Mouse (Mus musculus): Measurements from ENCODE around the gene Cdcp2. TPM values are rescaled to one million over a fixed set of nuclear protein-coding genes. Genes with fewer than 3 reads are reported as not detected.

Gene Cdcp2
- polyA plus RNA-seq, 1 experiment from 2014 or later = not detected

GRCm38 (mm10) chr4:107079716-107080115 lies 17.0 kb upstream of the Cdcp2 start:
- ATAC-seq (replicated peaks; ENCODE audit: insufficient number of reproducible peaks, low FRiP score, low TSS enrichment) = no peak
- Histone ChIP-seq H3K4me1 (ENCODE audit: control insufficient read depth, insufficient read depth, low read length) (peaks cover 15% of the 10 kb centered on the region), H3K36me3 (ENCODE audit: control insufficient read depth, insufficient read depth, low read length) (no peaks in the 10 kb centered on the region), H3K4me2 (no peak overlapping the region), H3K9ac (ENCODE audit: low read depth, low read length) (no peak overlapping the region), H3K27me3 (ENCODE audit: control insufficient read depth, insufficient read depth, low read length) (no peaks in the 10 kb centered on the region), H3K4me3 (ENCODE audit: low read depth, low read length) (no peak overlapping the region), H3K9me3 (replicated peaks; ENCODE audit: control insufficient read depth, low read length) (no peaks in the 10 kb centered on the region), H3K27ac (ENCODE audit: low read depth, low read length) (no peak overlapping the region)

DNA sequence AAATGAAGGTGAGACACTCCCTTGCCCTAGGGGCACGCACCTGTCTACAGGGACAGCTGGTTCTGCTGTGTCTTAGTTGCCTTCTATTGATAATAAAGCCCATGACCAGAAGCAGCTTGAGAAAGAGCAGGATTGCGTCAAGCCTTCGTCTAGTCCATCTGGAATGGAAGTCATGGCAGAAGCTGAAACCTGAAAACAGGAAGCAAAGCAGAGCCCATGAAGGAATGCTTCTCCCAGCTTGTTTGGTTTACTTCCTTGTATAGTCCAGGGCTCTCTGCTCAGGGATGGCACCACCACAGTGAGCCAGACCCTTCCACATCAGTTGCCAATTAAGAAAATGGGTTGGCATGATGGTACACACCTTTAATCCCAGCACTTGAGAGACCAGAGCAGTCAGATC lies 14.5 kb upstream of the Cdcp2 start:
- WGBS (ENCODE audit: insufficient replicate concordance) = 81% methylated on average over 3 of the region's 3 CpGs
- H3K4me2 ChIP-seq = no peak overlapping the region

GRCm38 (mm10) chr4:107083126-107083525 lies 13.6 kb upstream of the Cdcp2 start:
- Histone ChIP-seq H3K4me3 (ENCODE audit: low read depth, low read length) (no peak overlapping the region), H3K36me3 (ENCODE audit: control insufficient read depth, insufficient read depth, low read length) (no peaks in the 10 kb centered on the region), H3K9ac (ENCODE audit: low read depth, low read length) (no peak overlapping the region), H3K9me3 (replicated peaks; ENCODE audit: control insufficient read depth, low read length) (no peaks in the 10 kb centered on the region), H3K4me1 (ENCODE audit: control insufficient read depth, insufficient read depth, low read length) (peaks cover 19% of the 10 kb centered on the region), H3K27ac (ENCODE audit: low read depth, low read length) (no peak overlapping the region), H3K4me2 (no peak overlapping the region), H3K27me3 (ENCODE audit: control insufficient read depth, insufficient read depth, low read length) (0 out of 2 replicates have a peak, but pooled peaks cover 3% of the 10 kb centered on the region)
- WGBS (ENCODE audit: insufficient replicate concordance) = 82% methylated on average over 4 of the region's 4 CpGs
- ATAC-seq (replicated peaks; ENCODE audit: insufficient number of reproducible peaks, low FRiP score, low TSS enrichment) = no peak

More for the DNA sequence above, 14.5 kb upstream of the Cdcp2 start:
- H3K27ac ChIP-seq (ENCODE audit: low read depth, low read length) = no peak overlapping the region
- ATAC-seq (replicated peaks; ENCODE audit: insufficient number of reproducible peaks, low FRiP score, low TSS enrichment) = no peak
- H3K27me3 ChIP-seq (ENCODE audit: control insufficient read depth, insufficient read depth, low read length) = 0 out of 2 replicates have a peak, but pooled peaks cover 3% of the 10 kb centered on the region
- H3K4me1 ChIP-seq (ENCODE audit: control insufficient read depth, insufficient read depth, low read length) = peaks cover 19% of the 10 kb centered on the region
- no peak overlapping the region for H3K9ac ChIP-seq (ENCODE audit: low read depth, low read length)
- H3K36me3 ChIP-seq (ENCODE audit: control insufficient read depth, insufficient read depth, low read length) = no peaks in the 10 kb centered on the region
- H3K9me3 ChIP-seq (replicated peaks; ENCODE audit: control insufficient read depth, low read length) = no peaks in the 10 kb centered on the region
- H3K4me3 ChIP-seq (ENCODE audit: low read depth, low read length) = no peak overlapping the region

DNA sequence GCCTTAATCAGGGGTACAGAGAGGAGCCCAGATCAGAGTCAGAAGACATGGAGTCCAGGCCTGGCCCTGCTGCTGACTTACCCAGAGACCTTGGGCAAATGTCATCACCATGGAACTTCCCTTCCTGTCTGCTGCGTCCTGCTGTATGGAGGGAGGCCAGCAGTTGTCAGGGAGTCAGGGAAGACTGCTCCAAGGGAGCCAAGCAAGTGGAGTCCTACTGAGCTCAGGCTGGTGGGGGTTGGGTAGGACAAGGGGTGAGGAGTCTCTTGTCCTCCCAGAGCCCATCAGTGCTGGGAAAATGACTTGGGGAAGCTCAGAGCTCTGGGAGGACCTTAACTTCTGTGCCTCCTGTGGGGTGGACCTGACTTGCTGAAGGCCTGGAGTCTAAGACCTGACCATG lies 12.3 kb upstream of the Cdcp2 start:
- Histone ChIP-seq H3K9ac (ENCODE audit: low read depth, low read length) (no peak overlapping the region), H3K27me3 (ENCODE audit: control insufficient read depth, insufficient read depth, low read length) (0 out of 2 replicates have a peak, but pooled peaks cover 3% of the 10 kb centered on the region), H3K27ac (ENCODE audit: low read depth, low read length) (peak overlapping the region; percentile 18; the same call in 1 of the 2 replicates), H3K4me3 (ENCODE audit: low read depth, low read length) (no peak overlapping the region), H3K9me3 (replicated peaks; ENCODE audit: control insufficient read depth, low read length) (no peaks in the 10 kb centered on the region), H3K4me1 (ENCODE audit: control insufficient read depth, insufficient read depth, low read length) (peaks cover 19% of the 10 kb centered on the region), H3K36me3 (ENCODE audit: control insufficient read depth, insufficient read depth, low read length) (no peaks in the 10 kb centered on the region), H3K4me2 (peak overlapping the region; percentile 12; the same call in 1 of the 2 replicates)
- ATAC-seq (replicated peaks; ENCODE audit: insufficient number of reproducible peaks, low FRiP score, low TSS enrichment) = no peak
- 0% methylated on average over 1 of the region's 1 CpGs for WGBS (ENCODE audit: insufficient replicate concordance)

GRCm38 (mm10) chr4:107084858-107085257 lies 11.8 kb upstream of the Cdcp2 start:
- H3K9ac ChIP-seq (ENCODE audit: low read depth, low read length) = no peak overlapping the region

GRCm38 (mm10) chr4:107091696-107092095 lies 5.0 kb upstream of the Cdcp2 start:
- no peak for ATAC-seq (replicated peaks; ENCODE audit: insufficient number of reproducible peaks, low FRiP score, low TSS enrichment)
- H3K27me3 ChIP-seq (ENCODE audit: control insufficient read depth, insufficient read depth, low read length) = no peaks in the 10 kb centered on the region
- no peak overlapping the region for H3K27ac ChIP-seq (ENCODE audit: low read depth, low read length)
- H3K4me2 ChIP-seq = no peak overlapping the region
- no peak overlapping the region for H3K4me3 ChIP-seq (ENCODE audit: low read depth, low read length)
- 80% methylated on average over 14 of the region's 14 CpGs for WGBS (ENCODE audit: insufficient replicate concordance)
- H3K9ac ChIP-seq (ENCODE audit: low read depth, low read length) = no peak overlapping the region
- 0 out of 2 replicates have a peak, but pooled peaks cover 6% of the 10 kb centered on the region for H3K4me1 ChIP-seq (ENCODE audit: control insufficient read depth, insufficient read depth, low read length)
- H3K9me3 ChIP-seq (replicated peaks; ENCODE audit: control insufficient read depth, low read length) = no peaks in the 10 kb centered on the region
- H3K36me3 ChIP-seq (ENCODE audit: control insufficient read depth, insufficient read depth, low read length) = no peaks in the 10 kb centered on the region

More at GRCm38 (mm10) chr4:107084858-107085257, 11.8 kb upstream of the Cdcp2 start:
- 23% methylated on average over 6 of the region's 6 CpGs for WGBS (ENCODE audit: insufficient replicate concordance)
- 0 out of 2 replicates have a peak, but pooled peaks cover 3% of the 10 kb centered on the region for H3K27me3 ChIP-seq (ENCODE audit: control insufficient read depth, insufficient read depth, low read length)
- H3K36me3 ChIP-seq (ENCODE audit: control insufficient read depth, insufficient read depth, low read length) = no peaks in the 10 kb centered on the region
- peak overlapping the region; percentile 23; the same call in 1 of the 2 replicates for H3K4me2 ChIP-seq
- peaks cover 19% of the 10 kb centered on the region for H3K4me1 ChIP-seq (ENCODE audit: control insufficient read depth, insufficient read depth, low read length)
- H3K4me3 ChIP-seq (ENCODE audit: low read depth, low read length) = no peak overlapping the region
- H3K9me3 ChIP-seq (replicated peaks; ENCODE audit: control insufficient read depth, low read length) = no peaks in the 10 kb centered on the region
- peak overlapping the region; percentile 18; the same call in 1 of the 2 replicates for H3K27ac ChIP-seq (ENCODE audit: low read depth, low read length)
- ATAC-seq (replicated peaks; ENCODE audit: insufficient number of reproducible peaks, low FRiP score, low TSS enrichment) = peak; percentile 77

DNA sequence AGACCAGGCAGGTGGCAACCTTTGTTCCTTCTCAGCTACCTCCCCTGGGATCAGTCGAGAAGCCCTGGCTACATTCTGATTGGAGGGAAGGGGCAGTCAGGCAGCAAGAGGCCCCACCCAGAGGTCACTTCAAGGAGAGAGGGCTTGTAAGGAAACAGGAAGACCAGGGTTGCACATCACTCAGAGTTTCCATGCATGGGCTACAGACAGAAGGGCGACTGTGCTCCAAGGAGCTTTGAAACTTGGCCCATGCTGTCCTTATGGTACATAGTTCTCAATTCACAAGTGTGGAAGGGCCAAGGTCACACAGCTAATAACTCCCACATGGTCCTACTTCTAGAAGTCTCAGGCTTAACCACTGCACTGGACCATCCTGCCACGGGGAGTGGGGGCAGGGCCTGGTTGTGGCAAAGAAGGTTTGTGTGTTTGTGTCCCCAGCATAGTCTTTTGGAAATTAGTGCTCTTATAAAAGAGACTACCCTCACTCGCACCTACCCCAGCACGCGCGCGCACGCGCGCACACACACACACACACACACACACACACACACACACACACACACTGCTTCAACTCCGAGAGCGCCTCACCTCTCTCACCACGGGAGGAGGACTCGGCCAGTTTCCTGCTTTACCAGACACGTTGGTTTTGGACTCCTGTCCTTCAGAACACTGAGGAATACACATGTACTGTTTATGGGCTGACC lies 2.1 kb upstream of the Cdcp2 start:
- ATAC-seq (replicated peaks; ENCODE audit: insufficient number of reproducible peaks, low FRiP score, low TSS enrichment) = no peak

GRCm38 (mm10) chr4:107096043-107096442 lies 648 bp upstream of the Cdcp2 start:
- H3K9me3 ChIP-seq (replicated peaks; ENCODE audit: control insufficient read depth, low read length) = no peaks in the 10 kb centered on the region
- WGBS (ENCODE audit: insufficient replicate concordance) = 45% methylated on average over 6 of the region's 6 CpGs
- no peak overlapping the region for H3K4me3 ChIP-seq (ENCODE audit: low read depth, low read length)
- no peak for ATAC-seq (replicated peaks; ENCODE audit: insufficient number of reproducible peaks, low FRiP score, low TSS enrichment)
- H3K27me3 ChIP-seq (ENCODE audit: control insufficient read depth, insufficient read depth, low read length) = no peaks in the 10 kb centered on the region
- no peak overlapping the region for H3K9ac ChIP-seq (ENCODE audit: low read depth, low read length)
- H3K4me2 ChIP-seq = no peak overlapping the region
- no peak overlapping the region for H3K27ac ChIP-seq (ENCODE audit: low read depth, low read length)
- no peaks in the 10 kb centered on the region for H3K36me3 ChIP-seq (ENCODE audit: control insufficient read depth, insufficient read depth, low read length)
- H3K4me1 ChIP-seq (ENCODE audit: control insufficient read depth, insufficient read depth, low read length) = 0 out of 2 replicates have a peak, but pooled peaks cover 6% of the 10 kb centered on the region

More for the DNA sequence above, 2.1 kb upstream of the Cdcp2 start:
- Histone ChIP-seq H3K36me3 (ENCODE audit: control insufficient read depth, insufficient read depth, low read length) (no peaks in the 10 kb centered on the region), H3K4me3 (ENCODE audit: low read depth, low read length) (no peak overlapping the region), H3K9ac (ENCODE audit: low read depth, low read length) (no peak overlapping the region), H3K27ac (ENCODE audit: low read depth, low read length) (no peak overlapping the region), H3K4me1 (ENCODE audit: control insufficient read depth, insufficient read depth, low read length) (0 out of 2 replicates have a peak, but pooled peaks cover 6% of the 10 kb centered on the region), H3K4me2 (no peak overlapping the region), H3K27me3 (ENCODE audit: control insufficient read depth, insufficient read depth, low read length) (no peaks in the 10 kb centered on the region), H3K9me3 (replicated peaks; ENCODE audit: control insufficient read depth, low read length) (no peaks in the 10 kb centered on the region)
- 72% methylated on average over 16 of the region's 16 CpGs for WGBS (ENCODE audit: insufficient replicate concordance)

- Histone ChIP-seq H3K36me3 (ENCODE audit: control insufficient read depth, insufficient read depth, low read length) (no peaks in the 10 kb centered on the region), H3K27ac (ENCODE audit: low read depth, low read length) (no peak overlapping the region), H3K9ac (ENCODE audit: low read depth, low read length) (no peak overlapping the region), H3K4me3 (ENCODE audit: low read depth, low read length) (no peak overlapping the region), H3K9me3 (replicated peaks; ENCODE audit: control insufficient read depth, low read length) (no peaks in the 10 kb centered on the region), H3K27me3 (ENCODE audit: control insufficient read depth, insufficient read depth, low read length) (no peaks in the 10 kb centered on the region), H3K4me2 (no peak overlapping the region), H3K4me1 (ENCODE audit: control insufficient read depth, insufficient read depth, low read length) (0 out of 2 replicates have a peak, but pooled peaks cover 9% of the 10 kb centered on the region)
- 30% methylated on average over 15 of the region's 15 CpGs for WGBS (ENCODE audit: insufficient replicate concordance)
- no peak for ATAC-seq (replicated peaks; ENCODE audit: insufficient number of reproducible peaks, low FRiP score, low TSS enrichment)
Measured at GRCm38 (mm10) chr4:107097871-107098270, 1.2 kb downstream of the Cdcp2 start.

Data from heart, embryonic 11.5 days (tissue).